Comparison of ENCODE assay signal across 8 mouse cellular contexts in the genomic region with DNA sequence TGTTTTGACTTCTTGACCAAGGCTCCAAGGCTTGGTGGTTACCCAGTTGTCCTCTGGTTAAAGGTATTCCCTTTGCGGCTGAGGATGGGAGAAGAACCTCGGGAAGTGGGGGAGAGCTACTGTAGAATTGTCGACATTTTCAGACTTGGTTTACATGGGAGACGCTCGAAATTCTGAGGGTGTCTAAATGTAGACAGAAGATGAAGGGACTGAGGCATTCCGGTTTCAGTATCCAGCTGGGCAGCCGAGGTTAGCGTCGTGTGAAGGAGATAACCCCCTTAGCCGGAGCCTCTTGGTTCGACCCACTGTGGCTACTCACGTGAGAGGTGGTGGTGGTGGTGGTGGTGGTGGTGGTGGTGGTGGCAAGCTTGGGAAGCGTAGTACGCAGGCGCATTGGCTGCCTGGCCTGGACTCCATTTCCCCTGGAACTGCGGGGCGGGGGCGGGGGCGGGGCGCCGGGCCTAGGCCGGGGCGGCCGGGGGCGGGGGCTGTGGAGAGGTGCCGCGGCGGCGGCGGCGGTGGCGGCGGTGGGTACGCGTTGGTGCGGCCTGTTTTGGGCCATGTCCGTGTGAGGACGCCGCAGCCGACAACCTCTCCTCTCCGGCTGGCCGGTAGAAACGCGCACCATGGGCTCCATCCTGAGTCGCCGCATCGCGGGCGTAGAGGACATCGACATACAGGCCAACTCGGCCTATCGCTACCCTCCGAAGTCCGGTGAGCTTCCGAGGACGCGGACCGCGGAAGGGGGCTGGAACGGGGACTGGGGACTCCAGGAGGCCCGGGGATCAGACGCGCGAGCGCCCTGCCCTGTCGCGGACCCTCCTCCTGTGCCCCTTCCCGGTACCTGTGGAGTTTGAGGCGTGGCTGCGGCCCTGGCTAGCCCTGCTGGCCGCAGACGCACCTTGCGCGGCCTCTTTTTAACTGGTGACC. TPM values are rescaled to one million over a fixed set of nuclear protein-coding genes. Genes with fewer than 3 reads are reported as not detected.
DNase-seq lines count a peak whose midpoint lies in the region; ATAC-seq lines count a peak whose summit lies in the region.

A gene (plus strand): TSS at position 490 of the 930 bp plus-strand sequence.

- peak; percentile 95 for DNase-seq in A20 (ENCODE audit: low read depth, low spot score)
- DNase-seq in adrenal gland, postnatal 36 days = peak; percentile 90 to 94
- DNase-seq in heart, adult 11 months = peak; percentile 99
- peak; percentile 86 for DNase-seq in kidney, adult 11 months
- peak; percentile 95 for DNase-seq in midbrain, embryonic 14.5 days
- peak; percentile 77 to 78 for DNase-seq in spleen, adult 18-20 months

- WGBS in embryonic facial prominence, embryonic 12.5 days = under 1% methylated on average over 52 of the region's 74 CpGs
- under 1% methylated on average over 69 of the region's 74 CpGs for WGBS in limb, embryonic 12.5 days
- WGBS in midbrain, embryonic 14.5 days = under 1% methylated on average over 74 of the region's 74 CpGs

- peak within 1 kb of the TSS; percentile 94 for H3K4me3 ChIP-seq in embryonic facial prominence, embryonic 12.5 days
- peak within 1 kb of the TSS; percentile 85 for H3K4me3 ChIP-seq in limb, embryonic 12.5 days (replicated peaks)
- peak within 1 kb of the TSS; percentile 86 for H3K4me3 ChIP-seq in midbrain, embryonic 14.5 days (replicated peaks; ENCODE audit: low read depth, low read length)

- peak; percentile 67 for ATAC-seq in embryonic facial prominence, embryonic 12.5 days (ENCODE audit: insufficient number of reproducible peaks, insufficient read depth, low FRiP score, low TSS enrichment)
- ATAC-seq in limb, embryonic 12.5 days (ENCODE audit: insufficient number of reproducible peaks, insufficient read depth, low FRiP score, low TSS enrichment, low read depth) = peak; percentile 83
- peak; percentile 90 for ATAC-seq in midbrain, embryonic 14.5 days (ENCODE audit: low FRiP score, low TSS enrichment)

- peak within 1 kb of the TSS; percentile 86 for H3K27ac ChIP-seq in embryonic facial prominence, embryonic 12.5 days
- peak within 1 kb of the TSS; percentile 86 for H3K27ac ChIP-seq in limb, embryonic 12.5 days
- peak within 1 kb of the TSS; percentile 92 for H3K27ac ChIP-seq in midbrain, embryonic 14.5 days (replicated peaks; ENCODE audit: low read depth, low read length)

- H3K4me2 ChIP-seq in embryonic facial prominence, embryonic 12.5 days (replicated peaks) = peak within 1 kb of the TSS; percentile 85
- peak within 1 kb of the TSS; percentile 83 for H3K4me2 ChIP-seq in limb, embryonic 12.5 days
- H3K4me2 ChIP-seq in midbrain, embryonic 14.5 days (ENCODE audit: low read length) = peak within 1 kb of the TSS; percentile 87

- no peaks in the 10 kb centered on the region for H3K36me3 ChIP-seq in embryonic facial prominence, embryonic 12.5 days
- peaks cover 3% of the 10 kb centered on the region; the same call in 1 of the 2 replicates for H3K36me3 ChIP-seq in limb, embryonic 12.5 days
- no peaks in the 10 kb centered on the region for H3K36me3 ChIP-seq in midbrain, embryonic 14.5 days (ENCODE audit: control insufficient read depth, insufficient read depth, low read length)

- H3K9ac ChIP-seq in embryonic facial prominence, embryonic 12.5 days = peak within 1 kb of the TSS; percentile 93
- H3K9ac ChIP-seq in limb, embryonic 12.5 days (replicated peaks) = peak within 1 kb of the TSS; percentile 90
- peak within 1 kb of the TSS; percentile 88 for H3K9ac ChIP-seq in midbrain, embryonic 14.5 days (replicated peaks; ENCODE audit: low read length)

- H3K4me1 ChIP-seq in embryonic facial prominence, embryonic 12.5 days = peaks cover 17% of the 10 kb centered on the region
- H3K4me1 ChIP-seq in limb, embryonic 12.5 days (replicated peaks) = peaks cover 37% of the 10 kb centered on the region
- peaks cover 28% of the 10 kb centered on the region for H3K4me1 ChIP-seq in midbrain, embryonic 14.5 days (ENCODE audit: control insufficient read depth, insufficient read depth, low read length)

- H3K9me3 ChIP-seq in embryonic facial prominence, embryonic 12.5 days = no peaks in the 10 kb centered on the region
- H3K9me3 ChIP-seq in limb, embryonic 12.5 days = no peaks in the 10 kb centered on the region
- H3K9me3 ChIP-seq in midbrain, embryonic 14.5 days (ENCODE audit: control insufficient read depth, low read length) = no peaks in the 10 kb centered on the region

- no peaks in the 10 kb centered on the region for H3K27me3 ChIP-seq in embryonic facial prominence, embryonic 12.5 days
- H3K27me3 ChIP-seq in limb, embryonic 12.5 days = no peaks in the 10 kb centered on the region
- H3K27me3 ChIP-seq in midbrain, embryonic 14.5 days (ENCODE audit: control insufficient read depth, insufficient read depth, low read length) = no peaks in the 10 kb centered on the region

RNA-seq across cellular contexts. Expression of the gene that starts here (rescaled TPM):
- total RNA-seq in adrenal gland, postnatal 36 days (2021) = 10 to 100 TPM; 72.9 to 79.3 TPM
- polyA plus RNA-seq in embryonic facial prominence, embryonic 12.5 days (2016; fragmentation: Nextera tagmentation; extraction: Ambion mirVana) = 91.9 and 93.4 TPM in 2 replicates
- polyA plus RNA-seq in limb, embryonic 12.5 days (2016; fragmentation: Nextera tagmentation; extraction: Ambion mirVana) = 87.1 and 87.5 TPM in 2 replicates
- 117 and 123 TPM in 2 replicates for polyA plus RNA-seq in midbrain, embryonic 14.5 days (2014; fragmentation: Nextera tagmentation; extraction: Ambion mirVana)

Comparison
In these comparisons a context has a peak if more than half of its experiments do, and no peak if none do; other contexts are left out.
1. Peak in every context shown above with its lines: DNase-seq, ATAC-seq, H3K4me3 ChIP-seq and H3K27ac ChIP-seq.